Mouse (Mus musculus) cerebellum, adult (tissue): ENCODE data around the gene Iqcf3.

Experiments used
- ATAC-seq: cut with Nextera tagmentation; 2 replicates; pipeline ENCODE4 v1.9.2; 2017; ENCODE audit warnings: mild to moderate bottlenecking, moderate library complexity, mixed read lengths; ENCODE audit not compliant: insufficient number of reproducible peaks, low FRiP score, low TSS enrichment

Iqcf3 gene

GRCm38 (mm10) chr9:106473081-106473752 lies 88.2 kb downstream of the Iqcf3 start:
- no peak for ATAC-seq

GRCm38 (mm10) chr9:106472321-106472720 lies 89.1 kb downstream of the Iqcf3 start:
- no peak for ATAC-seq

- no peak for ATAC-seq
These were observed 89.5 kb downstream of the Iqcf3 start for GRCm38 (mm10) chr9:106471892-106472291.

DNA sequence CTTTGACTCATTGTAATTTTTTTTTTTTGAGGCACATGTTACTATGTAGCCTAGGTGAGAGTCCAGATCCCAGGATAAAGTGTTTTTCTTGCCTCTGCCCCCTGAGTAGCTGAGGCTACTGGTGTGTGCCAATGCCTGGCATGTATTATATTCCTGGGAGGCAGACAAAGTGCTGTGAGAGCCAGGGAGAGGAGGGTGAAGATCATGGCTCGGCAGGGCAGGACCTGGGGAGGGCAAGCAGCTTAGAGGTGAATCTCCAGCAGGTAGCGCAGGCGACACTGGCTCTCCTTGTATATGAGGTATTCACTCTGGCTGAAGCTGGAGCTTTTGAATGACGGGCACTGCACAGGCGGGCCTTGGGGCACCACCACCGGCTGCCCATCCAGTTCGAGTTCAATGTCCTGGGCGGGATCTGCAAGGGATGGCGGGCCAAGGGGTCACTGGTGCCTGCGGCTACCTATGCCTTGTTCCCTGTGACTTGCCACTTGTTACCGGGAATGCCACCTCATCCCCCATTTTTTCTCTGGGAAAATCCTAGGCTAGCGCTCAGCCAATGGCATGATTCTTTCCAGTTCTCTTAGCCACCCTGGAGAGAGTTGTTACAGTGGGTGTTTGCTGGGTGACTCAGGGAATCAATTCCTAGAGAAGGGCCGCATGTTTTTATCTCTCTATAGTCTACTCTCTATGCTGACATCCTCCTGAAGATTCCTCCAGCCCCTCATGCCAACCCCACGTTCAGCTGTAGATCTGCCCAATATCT lies 90.3 kb downstream of the Iqcf3 start:
- no peak for ATAC-seq

- ATAC-seq: no peak
These were observed 91.7 kb downstream of the Iqcf3 start for GRCm38 (mm10) chr9:106469776-106470175.

- ATAC-seq: no peak
These were observed 92.1 kb downstream of the Iqcf3 start for GRCm38 (mm10) chr9:106469317-106469716.

DNA sequence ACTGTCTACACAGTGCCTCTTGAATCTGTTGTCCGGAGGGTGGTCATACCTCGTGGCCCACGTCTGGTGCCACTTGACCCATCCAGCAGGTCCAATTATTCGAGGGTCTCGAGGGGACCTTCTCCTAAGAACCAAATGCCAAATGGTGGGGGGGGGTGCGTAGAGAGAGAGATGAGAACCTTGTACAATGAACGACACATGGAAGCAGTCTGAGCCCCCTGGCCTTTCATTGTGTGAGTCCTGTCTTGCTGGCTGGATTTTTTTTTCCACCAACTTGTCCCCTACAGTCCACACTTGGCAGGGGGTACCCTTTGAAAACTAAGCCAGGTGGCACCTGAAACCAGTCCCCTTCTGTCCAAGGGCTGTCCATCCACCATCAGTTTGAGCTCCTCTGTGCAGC lies 93.7 kb downstream of the Iqcf3 start:
- no peak for ATAC-seq

- no peak for ATAC-seq
These were observed 94.7 kb downstream of the Iqcf3 start for GRCm38 (mm10) chr9:106466721-106467120.

DNA sequence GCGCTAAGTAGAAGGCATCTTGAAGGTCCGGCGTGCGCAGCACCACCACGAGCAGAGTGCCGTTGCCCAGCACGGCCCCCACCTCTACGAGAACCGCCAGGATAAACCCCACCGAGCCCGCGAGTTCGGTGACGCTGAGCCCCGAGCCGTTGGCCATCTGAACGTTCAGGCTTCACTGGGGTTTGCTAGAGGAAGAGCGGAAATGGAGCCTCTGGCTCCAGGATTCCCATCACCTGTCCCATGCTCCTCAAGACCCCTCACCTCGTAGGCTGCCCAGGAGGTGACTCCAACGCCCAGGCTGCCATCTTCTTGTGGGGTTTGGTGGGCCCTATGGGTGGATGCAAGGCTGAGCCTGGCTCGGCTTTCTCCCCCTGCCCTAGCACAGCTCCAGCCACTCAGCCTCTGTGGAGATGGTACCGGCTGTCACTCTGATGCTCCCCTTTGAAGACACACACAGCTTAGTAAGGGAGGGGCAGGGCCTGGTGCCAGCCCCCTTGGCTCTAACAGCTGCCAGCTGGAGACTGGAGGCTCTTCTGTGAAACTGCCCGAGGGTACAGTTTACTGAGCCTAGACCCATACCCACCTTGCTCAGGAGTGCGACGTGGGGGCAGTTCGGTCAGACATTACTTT lies 95.7 kb downstream of the Iqcf3 start, which contains the start of gene Gpr62:
Gpr62 (minus strand) TSS at position 368 of the 630 bp plus-strand sequence.
- no peak for ATAC-seq

DNA sequence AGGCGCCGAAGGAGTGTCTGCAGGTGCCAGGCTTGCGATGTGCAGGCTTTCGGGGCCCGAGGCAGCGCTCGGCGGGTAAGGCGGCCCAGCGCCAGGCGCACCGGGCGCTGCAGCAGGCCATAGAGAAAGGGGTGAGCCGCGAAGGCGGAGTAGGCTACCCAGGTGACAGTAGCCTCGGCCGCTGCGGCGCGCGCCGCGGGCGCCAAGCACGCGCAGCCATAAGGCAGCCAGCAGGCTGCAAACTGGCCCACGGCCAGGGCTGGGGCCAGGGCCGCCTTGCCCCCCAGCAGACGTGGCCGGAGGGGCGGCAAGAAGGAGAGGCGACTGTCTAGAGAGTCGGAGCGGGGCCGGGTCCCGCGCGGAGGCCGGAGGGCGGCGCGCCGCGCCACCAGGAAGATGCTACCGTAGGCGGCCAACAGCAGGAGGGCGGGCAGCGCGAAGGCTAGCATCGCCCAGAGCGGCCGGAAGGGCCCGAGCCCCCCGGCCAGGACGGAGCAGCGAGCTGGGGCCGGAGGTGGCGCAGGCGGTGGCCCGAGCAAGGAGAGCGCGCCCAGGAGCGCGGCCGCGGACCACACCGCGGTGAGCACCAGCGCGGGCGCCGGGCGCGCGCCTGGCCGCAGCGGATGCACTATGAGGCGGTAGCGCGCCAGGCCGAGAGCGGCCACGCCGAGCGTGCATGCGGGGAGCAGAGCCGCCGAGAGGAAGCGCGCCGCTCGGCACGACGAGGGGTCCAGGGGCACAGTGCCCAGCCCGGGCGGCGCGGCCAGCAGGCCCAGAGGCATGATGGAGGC lies 96.5 kb downstream of the Iqcf3 start:
- ATAC-seq: peak; percentile 63

- peak; percentile 41; the same call in 1 of the 2 replicates for ATAC-seq
These were observed 98.0 kb downstream of the Iqcf3 start for GRCm38 (mm10) chr9:106463122-106464063.

DNA sequence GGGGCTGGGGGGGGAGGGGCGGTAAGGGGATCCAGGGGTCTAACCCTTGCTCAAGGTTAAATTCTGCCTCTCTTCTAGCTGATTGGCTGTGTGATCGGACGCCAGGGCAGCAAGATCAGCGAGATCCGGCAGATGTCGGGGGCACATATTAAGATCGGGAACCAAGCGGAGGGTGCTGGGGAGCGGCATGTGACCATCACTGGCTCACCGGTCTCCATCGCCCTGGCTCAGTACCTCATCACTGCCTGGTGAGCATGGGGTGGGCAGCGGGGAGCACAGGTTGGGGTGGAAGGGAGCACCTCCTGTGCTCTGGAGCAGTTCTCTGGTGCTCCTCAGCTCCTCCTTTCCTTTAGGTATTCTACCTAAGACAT lies 99.0 kb downstream of the Iqcf3 start:
- ATAC-seq: no peak

GRCm38 (mm10) chr9:106461641-106462429 lies 99.6 kb downstream of the Iqcf3 start:
- ATAC-seq: no peak

DNA sequence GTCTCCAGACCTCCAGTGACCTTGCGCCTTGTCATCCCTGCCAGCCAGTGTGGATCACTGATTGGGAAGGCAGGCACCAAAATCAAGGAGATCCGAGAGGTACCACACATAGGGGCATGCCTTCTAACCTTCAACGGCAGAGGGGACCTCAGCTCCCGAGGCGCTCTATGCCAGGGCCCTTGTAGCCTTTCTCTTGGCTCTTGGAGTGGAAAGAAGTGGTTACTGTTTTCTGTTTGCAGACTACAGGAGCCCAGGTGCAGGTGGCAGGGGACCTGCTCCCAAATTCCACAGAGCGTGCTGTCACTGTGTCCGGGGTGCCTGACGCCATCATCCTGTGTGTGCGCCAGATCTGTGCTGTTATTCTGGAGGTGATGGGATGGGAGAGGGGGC lies 100.4 kb downstream of the Iqcf3 start:
- ATAC-seq: no peak

DNA sequence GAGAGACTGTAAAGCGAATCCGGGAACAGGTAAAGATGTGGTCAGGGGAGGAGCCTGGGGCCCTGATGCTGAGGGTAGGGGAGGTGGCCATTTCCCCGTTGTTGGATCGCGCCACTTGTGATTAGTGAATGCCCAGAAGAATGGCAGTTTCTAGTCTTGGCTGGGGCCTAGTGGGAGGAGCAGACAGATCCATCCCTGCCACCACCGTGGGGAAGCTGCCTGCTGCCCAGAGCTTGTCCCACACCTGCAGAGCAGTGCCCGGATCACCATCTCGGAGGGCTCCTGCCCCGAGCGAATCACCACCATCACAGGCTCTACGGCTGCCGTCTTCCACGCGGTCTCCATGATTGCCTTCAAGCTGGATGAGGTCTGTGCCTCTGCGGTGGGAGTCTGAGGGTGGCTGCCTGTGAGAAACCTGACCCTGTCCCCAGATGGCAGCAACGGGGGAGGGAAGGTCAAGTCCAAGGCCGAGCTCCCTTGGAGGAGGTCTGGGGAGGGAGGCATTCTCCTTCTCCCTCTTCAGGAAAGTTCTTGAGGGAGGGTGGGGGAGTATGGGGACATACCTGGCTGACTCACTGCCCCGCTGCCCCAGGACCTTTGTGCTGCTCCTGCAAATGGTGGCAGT lies 100.9 kb downstream of the Iqcf3 start:
- ATAC-seq: peak; percentile 22; the same call in 1 of the 2 replicates

GRCm38 (mm10) chr9:106459946-106460345 lies 101.5 kb downstream of the Iqcf3 start:
- peak; percentile 1; the same call in 1 of the 2 replicates for ATAC-seq

DNA sequence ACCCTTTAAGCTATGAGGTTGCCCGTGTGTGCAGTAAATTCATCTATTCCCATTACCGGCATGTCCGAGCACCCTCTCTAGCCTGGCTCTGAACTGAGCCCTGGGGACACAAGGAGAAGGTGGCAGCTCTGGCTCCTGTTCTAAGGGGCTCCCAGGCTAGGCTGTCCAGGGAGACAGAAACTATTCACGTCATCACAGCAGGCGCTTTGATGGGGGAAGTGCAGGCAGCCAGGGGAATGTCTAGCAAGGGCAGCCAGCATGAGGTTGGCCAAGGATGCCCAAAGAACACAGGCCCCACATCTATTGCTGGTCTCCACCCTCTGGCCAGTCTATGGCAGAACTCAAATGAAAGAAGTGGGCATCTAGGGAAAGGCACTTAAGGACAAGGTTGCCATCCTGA lies 103.5 kb downstream of the Iqcf3 start:
- no peak for ATAC-seq

- ATAC-seq: no peak
These were observed 104.3 kb downstream of the Iqcf3 start for GRCm38 (mm10) chr9:106457163-106457559.
